Mouse (Mus musculus) brain, embryonic 14.5 days (tissue): Measurements from ENCODE around the gene Rcan3.

ENCODE experiments used
- CTCF ChIP-seq: fragments of 200-500 bp; IDR thresholded peaks from 2 replicates; pipeline ENCODE4 v1.5.1; 2012; ENCODE audit warnings: inconsistent platforms, mild to moderate bottlenecking, moderate library complexity, borderline replicate concordance; ENCODE audit not compliant: insufficient read depth, insufficient read length; ENCODE audit errors: extremely low read depth
- POLR2A ChIP-seq: fragments of 200-500 bp; IDR thresholded peaks from 2 replicates; pipeline ENCODE4 v1.6.1; 2012; ENCODE audit warnings: mild to moderate bottlenecking, inconsistent platforms, borderline replicate concordance; ENCODE audit not compliant: poor library complexity, insufficient read depth, insufficient read length, severe bottlenecking; ENCODE audit errors: extremely low read depth

DNA sequence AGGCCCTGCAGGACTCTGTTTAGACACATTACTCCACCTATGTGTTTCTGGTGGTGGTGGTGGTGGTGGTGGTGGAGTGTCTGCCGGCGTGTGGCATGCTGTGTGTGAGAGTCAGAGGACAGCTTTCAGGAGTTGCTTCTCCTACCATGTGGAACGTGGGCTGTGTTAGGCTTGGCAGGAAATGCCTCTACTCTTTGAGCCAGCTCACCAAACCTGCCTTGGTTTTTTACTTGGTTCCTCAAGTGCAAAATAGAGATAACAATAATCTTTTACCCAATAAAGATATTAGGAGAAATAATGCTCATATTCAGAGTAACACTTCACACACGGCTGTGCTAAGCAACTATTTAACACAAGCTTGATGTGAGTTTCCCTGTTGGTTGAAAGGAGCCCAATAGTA lies 4.3 kb downstream of the Rcan3 start:
- TF ChIP-seq POLR2A (no peak), CTCF (no peak)
